Mouse (Mus musculus) midbrain, embryonic 16.5 days (tissue): ENCODE data around the gene Xrcc6. TPM values are rescaled to one million over a fixed set of nuclear protein-coding genes. Genes with fewer than 3 reads are reported as not detected.
A peak's percentile ranks its signal among the peaks of the same experiment; 100 is the strongest.

ENCODE experiments used
- ATAC-seq: fragments of 200-750 bp; cut with Nextera tagmentation; 2 replicates; pipeline ENCODE4 v1.8.0; 2017; ENCODE audit warnings: moderate TSS enrichment
- H3K27ac ChIP-seq: fragments of 300-500 bp; sonication (generic); 2 replicates; pipeline ENCODE4 v1.5.1; 2014; ENCODE audit warnings: mild to moderate bottlenecking, low read length, mixed read lengths
- H3K27me3 ChIP-seq: fragments of 300-500 bp; sonication (generic); 2 replicates; pipeline ENCODE4 v1.6.1; 2014; ENCODE audit warnings: low read depth, low read length, mixed read lengths; ENCODE audit not compliant: control insufficient read depth, insufficient read depth
- H3K36me3 ChIP-seq: fragments of 300-500 bp; sonication (generic); 2 replicates; pipeline ENCODE4 v1.6.1; 2014; ENCODE audit warnings: mild to moderate bottlenecking, low read length, moderate library complexity, mixed read lengths; ENCODE audit not compliant: control insufficient read depth, insufficient read depth
- H3K4me1 ChIP-seq: fragments of 300-500 bp; sonication (generic); 2 replicates; pipeline ENCODE4 v1.6.1; 2014; ENCODE audit warnings: mild to moderate bottlenecking, low read length, mixed read lengths; ENCODE audit not compliant: control insufficient read depth, insufficient read depth
- H3K4me2 ChIP-seq: fragments of 300-500 bp; sonication (generic); 2 replicates; pipeline ENCODE4 v1.6.1; 2014; ENCODE audit warnings: mild to moderate bottlenecking, low read length, mixed read lengths
- H3K4me3 ChIP-seq: fragments of 300-500 bp; sonication (generic); 2 replicates; pipeline ENCODE4 v1.5.1; 2014; ENCODE audit warnings: low read depth, mild to moderate bottlenecking, low read length, moderate library complexity, mixed read lengths
- H3K9ac ChIP-seq: fragments of 300-500 bp; sonication (generic); 2 replicates; pipeline ENCODE4 v1.6.1; 2014; ENCODE audit warnings: low read depth, low read length, mixed read lengths
- H3K9me3 ChIP-seq: fragments of 300-500 bp; sonication (generic); replicated peaks from 2 replicates; pipeline ENCODE4 v1.6.1; 2014; ENCODE audit warnings: mild to moderate bottlenecking, low read length, mixed read lengths; ENCODE audit not compliant: control insufficient read depth, poor library complexity, severe bottlenecking
- WGBS: fragments of 180-500 bp; shearing (Covaris S2); extraction: QIAGEN DNeasy Blood & Tissue Kit; methylation state at CpG from one replicate; pipeline ENCODE4 v1.1.7; 2014; 5-methylcytosine and 5-hydroxymethylcytosine counted together
- polyA plus RNA-seq: library from polyadenylated mRNA; unstranded; fragments of >200 nt; fragmentation: Nextera tagmentation; extraction: Ambion mirVana; gene quantifications from 2 replicates; pipeline ENCODE4 v1.2.1, GENCODE M21; 2015

Gene Xrcc6
- polyA plus RNA-seq, 1 experiment from 2014 or later = 37.3 TPM

DNA sequence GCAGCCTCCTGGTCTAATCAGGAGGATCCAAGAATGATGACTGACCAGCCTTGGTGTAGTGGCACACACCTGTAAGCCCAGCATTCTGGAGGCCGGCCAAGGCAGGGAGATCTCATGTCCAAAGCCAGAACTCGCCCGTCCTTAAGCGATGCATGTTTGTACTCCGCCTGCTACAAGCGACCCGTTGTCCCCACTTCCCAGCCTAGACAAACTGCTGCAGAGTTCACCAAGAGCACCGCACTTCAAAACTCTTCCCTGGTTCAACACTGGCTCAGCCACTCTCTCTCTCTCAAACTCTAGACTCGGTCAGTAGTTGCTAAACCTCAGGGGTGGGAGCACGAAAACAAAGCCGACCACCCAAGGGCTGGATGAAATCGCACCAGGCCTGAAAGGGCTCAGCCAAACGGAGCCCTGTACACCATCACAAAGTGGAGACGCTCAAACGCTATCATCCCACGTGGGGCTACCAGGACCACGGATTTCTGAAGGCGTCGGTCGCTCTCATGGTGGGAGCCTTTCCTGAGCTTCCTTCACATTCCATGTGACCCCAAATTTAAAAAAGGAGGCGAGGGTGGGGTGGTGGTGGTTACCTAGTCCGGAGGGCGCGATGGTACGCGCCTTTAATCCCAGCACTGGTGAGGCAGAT lies 58.7 kb downstream of the Xrcc6 start:
- ATAC-seq = 0 out of 2 replicates have a peak, but pooled peaks have one; percentile 11
- H3K4me2 ChIP-seq = peak overlapping the region; percentile 90
- WGBS = 5% methylated on average over 26 of the region's 26 CpGs
- no peak overlapping the region for H3K27ac ChIP-seq
- peak overlapping the region; percentile 92 for H3K9ac ChIP-seq
- H3K9me3 ChIP-seq = no peaks in the 10 kb centered on the region
- H3K27me3 ChIP-seq = no peaks in the 10 kb centered on the region
- peak overlapping the region; percentile 93 for H3K4me3 ChIP-seq
- H3K36me3 ChIP-seq = 0 out of 2 replicates have a peak, but pooled peaks cover 8% of the 10 kb centered on the region
- H3K4me1 ChIP-seq = peaks cover 19% of the 10 kb centered on the region

DNA sequence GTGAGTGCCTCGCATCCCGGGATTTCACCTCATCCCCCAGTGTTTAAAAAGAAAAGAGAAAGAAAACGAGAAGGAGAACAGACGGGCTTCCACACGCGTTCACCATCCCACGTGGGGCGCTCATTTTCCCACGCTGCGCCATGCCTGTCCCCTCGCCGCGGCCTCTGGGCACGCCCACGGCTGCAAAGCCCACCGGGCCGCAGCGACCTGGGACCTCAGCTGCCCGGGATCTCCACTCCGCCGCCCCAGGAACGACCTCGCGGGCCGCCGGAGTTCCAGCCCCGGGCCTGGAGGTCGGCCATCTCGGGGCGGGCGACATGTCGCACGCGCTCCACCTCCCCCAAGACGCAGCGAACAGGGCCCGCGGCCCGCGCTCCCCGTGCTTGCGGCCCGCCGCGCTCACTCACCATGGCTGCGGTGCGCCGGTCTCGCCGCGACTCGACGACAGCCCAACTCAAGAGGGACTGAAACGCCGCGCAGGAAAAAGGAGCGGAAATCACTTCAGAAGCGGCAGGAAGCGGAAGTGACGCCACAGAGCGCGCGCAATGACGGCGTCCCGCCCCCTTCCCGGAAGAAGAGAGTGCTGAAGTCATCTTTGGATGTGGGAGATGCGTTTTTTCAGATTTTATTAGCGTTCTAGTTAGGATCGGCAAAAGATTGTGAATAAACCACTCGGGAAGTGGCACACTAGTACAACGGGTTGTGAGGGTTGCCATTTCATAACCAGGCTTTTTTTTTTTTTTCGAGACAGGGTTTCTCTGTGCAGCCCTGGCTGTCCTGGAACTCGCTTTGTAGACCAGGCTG lies 59.6 kb downstream of the Xrcc6 start, which contains the start of gene Snu13:
TSS of gene Snu13 (minus strand) at position 519 of the 804 bp plus-strand sequence.
- Histone ChIP-seq H3K27me3 (no peaks in the 10 kb centered on the region), H3K4me2 (peak within 1 kb of the TSS; percentile 90), H3K27ac (peak within 1 kb of the TSS; percentile 77), H3K4me3 (peak within 1 kb of the TSS; percentile 93), H3K9me3 (no peaks in the 10 kb centered on the region), H3K4me1 (peaks cover 19% of the 10 kb centered on the region), H3K36me3 (0 out of 2 replicates have a peak, but pooled peaks cover 8% of the 10 kb centered on the region), H3K9ac (peak within 1 kb of the TSS; percentile 92)
- WGBS = under 1% methylated on average over 73 of the region's 74 CpGs
- ATAC-seq = peak; percentile 92

DNA sequence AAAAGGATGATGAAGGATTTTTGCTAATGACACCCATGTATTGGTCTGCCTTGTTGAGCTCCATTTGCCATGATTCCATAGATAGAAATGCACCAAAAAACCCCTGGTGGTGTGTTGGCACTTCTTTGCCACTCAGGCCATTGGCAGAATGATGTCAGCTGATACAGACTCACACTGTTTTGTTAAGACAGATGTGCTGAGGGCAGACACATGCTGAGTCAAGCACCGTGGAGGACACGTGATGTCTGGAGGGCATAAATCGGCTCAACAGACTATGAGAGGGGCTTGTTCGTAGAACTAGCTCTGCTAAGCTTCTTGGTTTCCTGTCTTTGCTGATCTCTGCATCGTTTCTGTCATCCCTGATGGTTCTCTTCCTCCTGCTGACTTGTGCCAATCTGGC lies 64.9 kb downstream of the Xrcc6 start:
- 76% methylated on average over 5 of the region's 5 CpGs for WGBS
- ATAC-seq = no peak
- Histone ChIP-seq H3K4me3 (no peak overlapping the region), H3K27ac (no peak overlapping the region), H3K4me2 (no peak overlapping the region), H3K27me3 (no peaks in the 10 kb centered on the region; the same call in 1 of the 2 replicates), H3K9me3 (no peaks in the 10 kb centered on the region), H3K4me1 (0 out of 2 replicates have a peak, but pooled peaks cover 2% of the 10 kb centered on the region), H3K36me3 (no peaks in the 10 kb centered on the region), H3K9ac (no peak overlapping the region)

DNA sequence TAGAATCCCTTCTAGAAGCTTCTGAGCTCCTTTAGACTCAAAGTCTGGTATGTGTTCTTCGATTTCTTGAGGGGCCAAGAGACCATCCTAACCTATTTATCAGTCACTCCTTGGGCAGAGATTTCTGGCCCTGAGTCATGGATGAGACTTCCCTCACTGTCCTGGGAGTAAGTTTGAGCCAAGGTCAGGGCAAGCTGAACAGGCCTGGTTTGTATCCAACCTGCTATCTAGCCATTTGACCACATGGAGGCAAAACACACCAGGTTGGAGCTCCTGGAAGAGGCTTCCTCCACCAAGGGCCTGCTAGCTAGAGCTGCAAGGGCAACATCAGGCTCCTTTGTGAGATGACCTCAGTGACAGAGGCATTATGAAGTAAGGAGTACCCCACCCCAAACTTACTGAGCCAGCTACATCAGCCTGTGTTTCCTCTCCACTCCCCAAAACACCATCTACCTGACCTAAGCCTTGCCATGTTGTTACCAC lies 71.1 kb downstream of the Xrcc6 start, which contains the start of gene 4930407I10Rik:
TSS of gene 4930407I10Rik (plus strand) at position 433 of the 483 bp plus-strand sequence.
- Histone ChIP-seq H3K4me2 (no peak within 1 kb of the TSS), H3K36me3 (no peaks in the 10 kb centered on the region), H3K9ac (no peak within 1 kb of the TSS), H3K27ac (no peak within 1 kb of the TSS), H3K9me3 (no peaks in the 10 kb centered on the region), H3K27me3 (peaks cover 4% of the 10 kb centered on the region; the same call in 1 of the 2 replicates), H3K4me1 (no peaks in the 10 kb centered on the region), H3K4me3 (no peak within 1 kb of the TSS)
- no peak for ATAC-seq
- 82% methylated on average over 1 of the region's 1 CpGs for WGBS

DNA sequence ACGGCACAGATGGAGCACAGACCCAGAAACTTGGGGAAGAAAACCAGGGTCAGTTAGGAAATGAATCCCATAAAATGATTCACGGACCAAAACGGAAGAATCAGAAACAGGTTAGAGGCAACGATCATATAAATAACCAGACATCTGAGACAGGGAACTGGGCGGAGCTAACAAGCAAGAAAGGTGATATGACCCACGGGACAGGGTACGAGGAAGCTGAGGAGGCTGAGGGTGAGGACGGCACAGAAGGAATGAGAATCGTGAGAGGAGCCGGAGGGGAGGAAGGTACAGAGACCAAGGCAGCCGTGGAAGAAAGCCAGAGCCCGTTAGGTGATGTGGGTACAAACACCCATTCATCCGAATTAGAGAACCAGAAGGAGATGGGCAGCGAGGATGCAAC lies 76.3 kb downstream of the Xrcc6 start:
- Histone ChIP-seq H3K4me1 (no peaks in the 10 kb centered on the region), H3K27ac (no peak overlapping the region), H3K36me3 (no peaks in the 10 kb centered on the region), H3K4me3 (no peak overlapping the region), H3K27me3 (peaks cover 18% of the 10 kb centered on the region), H3K9me3 (no peaks in the 10 kb centered on the region), H3K4me2 (no peak overlapping the region), H3K9ac (no peak overlapping the region)
- ATAC-seq = no peak
- WGBS = 77% methylated on average over 14 of the region's 14 CpGs

DNA sequence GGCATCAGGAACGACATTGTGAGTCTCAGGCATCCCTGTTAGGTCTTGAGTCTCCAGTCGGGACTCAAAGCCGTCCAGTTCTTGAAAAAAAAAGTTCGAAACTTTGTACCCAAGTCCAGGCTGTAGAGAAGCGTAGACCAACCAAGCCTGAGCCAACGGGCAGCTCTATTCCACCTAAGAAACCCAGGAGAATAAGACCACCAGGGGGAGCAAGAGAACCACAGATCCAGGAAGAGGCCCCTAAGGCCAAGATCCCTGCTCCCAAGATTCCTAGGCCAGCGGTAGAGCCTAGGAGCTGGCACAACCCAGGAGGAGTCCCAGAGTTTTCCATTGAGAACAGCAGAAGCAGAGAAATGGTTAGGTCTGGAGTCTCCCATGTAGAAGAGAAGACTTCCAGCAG lies 77.9 kb downstream of the Xrcc6 start:
- Histone ChIP-seq H3K9ac (no peak overlapping the region), H3K9me3 (no peaks in the 10 kb centered on the region), H3K4me2 (no peak overlapping the region), H3K36me3 (no peaks in the 10 kb centered on the region), H3K4me3 (no peak overlapping the region), H3K27me3 (peaks cover 33% of the 10 kb centered on the region), H3K27ac (no peak overlapping the region), H3K4me1 (no peaks in the 10 kb centered on the region; the same call in 1 of the 2 replicates)
- WGBS = 18% methylated on average over 7 of the region's 7 CpGs
- ATAC-seq = no peak

DNA sequence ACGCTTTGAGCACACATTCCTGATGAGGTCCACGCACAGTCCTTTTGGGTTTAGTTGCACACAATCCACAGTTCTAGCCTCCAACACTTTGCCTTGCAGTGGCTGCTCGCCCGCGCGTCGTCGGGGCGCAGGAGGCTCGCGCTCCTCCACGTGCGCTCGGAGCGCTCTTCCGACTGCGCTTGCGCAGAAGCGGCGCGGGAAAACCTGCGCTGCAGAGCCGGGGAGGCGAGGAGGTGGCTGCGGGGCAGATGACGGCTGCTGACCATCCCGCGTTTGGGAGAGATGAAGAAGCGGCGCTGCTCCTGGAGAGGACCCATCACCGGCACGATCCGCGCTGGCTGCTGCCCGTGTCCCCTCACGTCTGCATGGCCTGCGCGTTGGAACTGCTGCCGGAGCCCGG lies 82.3 kb downstream of the Xrcc6 start, which contains the start of gene Mei1:
TSS of gene Mei1 (plus strand) at position 99 of the 400 bp plus-strand sequence.
- Histone ChIP-seq H3K4me1 (no peaks in the 10 kb centered on the region; the same call in 1 of the 2 replicates), H3K27ac (no peak within 1 kb of the TSS), H3K36me3 (no peaks in the 10 kb centered on the region), H3K9me3 (no peaks in the 10 kb centered on the region), H3K9ac (no peak within 1 kb of the TSS), H3K4me2 (peak within 1 kb of the TSS; percentile 54), H3K4me3 (peak within 1 kb of the TSS; percentile 27), H3K27me3 (peaks cover 27% of the 10 kb centered on the region)
- no peak for ATAC-seq
- WGBS = 19% methylated on average over 40 of the region's 40 CpGs

DNA sequence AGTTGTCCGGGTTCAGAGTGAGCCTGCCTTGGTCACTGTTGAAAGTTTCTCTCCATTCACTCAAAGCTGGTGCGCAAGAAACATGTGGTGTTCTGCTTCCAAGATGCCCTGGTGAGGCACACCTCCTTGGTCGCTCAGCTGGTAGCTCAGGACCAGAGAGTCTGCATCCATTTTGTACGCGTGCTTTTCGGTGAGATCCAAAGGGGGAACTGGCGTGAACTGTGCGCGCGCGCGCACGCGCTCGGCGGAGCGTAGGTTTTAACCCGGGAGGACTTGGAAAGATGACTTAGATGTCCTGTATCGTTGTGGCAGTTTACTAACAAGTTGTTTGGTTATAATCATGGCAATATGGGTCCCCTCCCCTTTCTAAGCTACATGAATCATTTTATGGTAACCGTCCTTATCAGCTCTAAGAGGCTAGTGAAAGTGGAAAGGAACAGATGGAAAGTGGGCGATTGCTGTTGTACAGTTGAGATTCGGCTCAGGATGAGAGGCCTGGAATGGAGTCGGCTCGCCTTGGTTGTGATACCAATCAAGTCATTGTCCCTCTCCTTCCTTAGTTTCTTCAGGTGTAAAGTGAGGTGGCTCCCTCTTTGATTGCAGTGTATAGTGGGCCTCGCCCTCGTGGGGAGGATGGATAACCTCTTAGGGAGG lies 84.3 kb downstream of the Xrcc6 start:
- H3K27me3 ChIP-seq = peaks cover 26% of the 10 kb centered on the region
- H3K4me1 ChIP-seq = no peaks in the 10 kb centered on the region; the same call in 1 of the 2 replicates
- H3K36me3 ChIP-seq = no peaks in the 10 kb centered on the region
- no peaks in the 10 kb centered on the region for H3K9me3 ChIP-seq
- no peak for ATAC-seq
- WGBS = 94% methylated on average over 26 of the region's 26 CpGs
- H3K4me2 ChIP-seq = no peak overlapping the region
- H3K9ac ChIP-seq = no peak overlapping the region
- no peak overlapping the region for H3K4me3 ChIP-seq
- H3K27ac ChIP-seq = no peak overlapping the region
